Mouse (Mus musculus): ENCODE measurements around the gene C77080.

DNA sequence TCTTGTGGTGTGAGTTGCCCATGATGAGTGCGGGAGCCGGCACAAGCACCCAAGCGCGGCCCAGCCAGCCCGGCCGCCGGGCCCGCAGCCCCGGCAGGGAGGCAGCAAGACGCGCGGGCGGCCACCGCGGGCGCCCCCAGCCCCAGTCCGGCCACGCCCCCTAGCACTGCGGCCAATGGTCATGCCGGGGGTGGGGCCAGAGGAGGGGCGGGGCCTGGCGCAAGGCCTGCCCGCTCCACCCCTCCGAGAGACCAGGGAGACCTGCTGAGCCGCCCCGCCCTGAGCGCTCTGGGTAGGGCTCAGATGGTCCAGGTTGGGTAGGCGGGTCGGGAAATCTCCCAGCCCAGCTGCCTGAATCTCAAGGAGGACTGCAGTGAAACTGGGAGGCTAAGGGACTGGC is 22.1 kb downstream of the C77080 start:
- TF ChIP-seq CTCF (IDR thresholded peaks at IDR 0.05; ENCODE audit: low read depth) (no peak), EP300 (optimal IDR thresholded peaks at IDR 0.05) (no peak)
